Mouse (Mus musculus): Measurements from ENCODE around the gene Shisa8.

DNA sequence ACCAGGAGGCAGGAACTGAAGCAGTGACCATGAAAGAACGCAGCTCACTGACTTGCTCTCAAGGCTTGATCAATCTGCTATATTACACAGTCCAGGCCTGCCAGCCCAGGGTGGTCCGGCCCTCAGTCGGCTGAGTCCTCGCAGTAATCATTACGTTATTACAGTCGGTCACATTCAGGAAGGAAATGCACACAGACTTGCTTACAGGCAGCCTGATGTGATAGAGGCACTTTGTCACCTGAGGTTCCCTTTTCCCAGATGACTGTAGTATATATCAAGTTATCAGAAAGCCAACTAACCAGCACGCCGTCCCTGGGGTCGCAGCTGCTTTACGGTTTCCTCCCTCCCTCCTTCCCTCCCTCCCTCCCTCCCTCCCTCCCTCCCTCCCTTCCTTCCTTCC is 55.7 kb downstream of the Shisa8 start:
- TF ChIP-seq TAL1 (IDR thresholded peaks at IDR 0.05; ENCODE audit: low read length): no peak
- no peak for TF ChIP-seq GATA1 (IDR thresholded peaks at IDR 0.05; ENCODE audit: low read length)

Data from erythroblast, embryonic 14.5 days (primary cell).